Mouse (Mus musculus) bone marrow, adult 2 months (tissue): Measurements from ENCODE around the gene Pakap. TPM values are rescaled to one million over a fixed set of nuclear protein-coding genes. Genes with fewer than 3 reads are reported as not detected.

Source experiments
- H3K27ac ChIP-seq: fragments of 200-500 bp; 2 replicates; pipeline ENCODE4 v1.5.1; 2012; ENCODE audit warnings: low read depth, mild to moderate bottlenecking, control low read depth, inconsistent platforms, low read length; ENCODE audit not compliant: control insufficient read depth, poor library complexity, insufficient read depth
- H3K4me1 ChIP-seq: fragments of 200-500 bp; 2 replicates; pipeline ENCODE4 v1.6.1; 2011; ENCODE audit warnings: low read length; ENCODE audit not compliant: control insufficient read depth, insufficient read depth
- H3K4me3 ChIP-seq: fragments of 200-500 bp; replicated peaks from 2 replicates; pipeline ENCODE3; 2011; ENCODE audit warnings: mild to moderate bottlenecking, low read depth, low read length, control low read depth; ENCODE audit not compliant: control insufficient read depth
- CTCF ChIP-seq: fragments of 200-500 bp; IDR thresholded peaks from 2 replicates; pipeline ENCODE4 v1.5.1; 2011; ENCODE audit warnings: low read length, control low read depth; ENCODE audit not compliant: control insufficient read depth, insufficient read depth
- POLR2A ChIP-seq: fragments of 200-500 bp; IDR thresholded peaks from 2 replicates; pipeline ENCODE4 v1.6.1; 2011; ENCODE audit warnings: low read depth, mild to moderate bottlenecking, control low read depth, low read length, borderline replicate concordance; ENCODE audit not compliant: control insufficient read depth
- WGBS: fragments of 180-500 bp; shearing (Covaris S2); methylation state at CpG from one replicate; pipeline ENCODE4 v1.1.7; 2018; 5-methylcytosine and 5-hydroxymethylcytosine counted together
- polyA plus RNA-seq: library from polyadenylated mRNA; stranded (reverse); fragments of >200 nt; gene quantifications from 2 replicates; pipeline ENCODE4 v1.2.4, GENCODE M21; 2011; ENCODE audit warnings: low replicate concordance; ENCODE audit not compliant: missing spikeins, insufficient read depth, insufficient read length

Gene Pakap
- polyA plus RNA-seq, 1 experiment = 1.9 TPM

GRCm38 (mm10) chr4:57915216-57915965 is 347.4 kb downstream of the Pakap start:
- no peak for TF ChIP-seq CTCF
- TF ChIP-seq POLR2A = no peak
- no peak overlapping the region for H3K27ac ChIP-seq
- 16% methylated on average over 17 of the region's 17 CpGs for WGBS
- H3K4me3 ChIP-seq = no peak overlapping the region
- H3K4me1 ChIP-seq = no peaks in the 10 kb centered on the region; the same call in 1 of the 2 replicates

- TF ChIP-seq POLR2A (no peak), CTCF (no peak)
- no peak within 1 kb of the TSS for H3K27ac ChIP-seq
- H3K4me3 ChIP-seq = no peak within 1 kb of the TSS
- 14% methylated on average over 9 of the region's 9 CpGs for WGBS
- no peaks in the 10 kb centered on the region; the same call in 1 of the 2 replicates for H3K4me1 ChIP-seq
Observed at GRCm38 (mm10) chr4:57916201-57916661, 348.3 kb downstream of the Pakap start, which contains the start of gene D630039A03Rik. TSS of gene D630039A03Rik (minus strand) at chr4:57916297.

GRCm38 (mm10) chr4:57916711-57917110 is 348.7 kb downstream of the Pakap start:
- 69% methylated on average over 4 of the region's 4 CpGs for WGBS
- H3K27ac ChIP-seq = no peak overlapping the region
- no peak overlapping the region for H3K4me3 ChIP-seq
- no peaks in the 10 kb centered on the region; the same call in 1 of the 2 replicates for H3K4me1 ChIP-seq
- TF ChIP-seq POLR2A = no peak
- TF ChIP-seq CTCF = no peak

GRCm38 (mm10) chr4:57919494-57920423 is 351.8 kb downstream of the Pakap start:
- Histone ChIP-seq H3K4me1 (no peaks in the 10 kb centered on the region; the same call in 1 of the 2 replicates), H3K27ac (no peak overlapping the region), H3K4me3 (no peak overlapping the region)
- TF ChIP-seq POLR2A = no peak
- TF ChIP-seq CTCF = no peak
- 26% methylated on average over 8 of the region's 8 CpGs for whole genome bisulfite sequencing

- Histone ChIP-seq H3K4me3 (no peak overlapping the region), H3K4me1 (no peaks in the 10 kb centered on the region; the same call in 1 of the 2 replicates), H3K27ac (no peak overlapping the region)
- TF ChIP-seq CTCF (no peak), POLR2A (no peak)
- WGBS = 84% methylated on average over 1 of the region's 1 CpGs
Observed at GRCm38 (mm10) chr4:57920522-57920921, 352.5 kb downstream of the Pakap start.

- TF ChIP-seq CTCF (no peak), POLR2A (no peak)
- no peak overlapping the region for H3K4me3 ChIP-seq
- 71% methylated on average over 5 of the region's 5 CpGs for WGBS
- no peaks in the 10 kb centered on the region; the same call in 1 of the 2 replicates for H3K4me1 ChIP-seq
- H3K27ac ChIP-seq = no peak overlapping the region
Observed at GRCm38 (mm10) chr4:57922171-57922570, 354.2 kb downstream of the Pakap start.

GRCm38 (mm10) chr4:57924556-57925071 is 356.6 kb downstream of the Pakap start:
- 87% methylated on average over 6 of the region's 6 CpGs for WGBS
- H3K4me1 ChIP-seq = no peaks in the 10 kb centered on the region
- no peak for TF ChIP-seq CTCF
- no peak for TF ChIP-seq POLR2A
- no peak overlapping the region for H3K4me3 ChIP-seq
- no peak overlapping the region for H3K27ac ChIP-seq
